Mouse (Mus musculus): ENCODE measurements around the gene Nfib. TPM values are rescaled to one million over a fixed set of nuclear protein-coding genes. Genes with fewer than 3 reads are reported as not detected.

The Nfib gene
- total RNA-seq, 4 experiments from 2014 or later = 86.8 to 108 (median 98.2) TPM

DNA sequence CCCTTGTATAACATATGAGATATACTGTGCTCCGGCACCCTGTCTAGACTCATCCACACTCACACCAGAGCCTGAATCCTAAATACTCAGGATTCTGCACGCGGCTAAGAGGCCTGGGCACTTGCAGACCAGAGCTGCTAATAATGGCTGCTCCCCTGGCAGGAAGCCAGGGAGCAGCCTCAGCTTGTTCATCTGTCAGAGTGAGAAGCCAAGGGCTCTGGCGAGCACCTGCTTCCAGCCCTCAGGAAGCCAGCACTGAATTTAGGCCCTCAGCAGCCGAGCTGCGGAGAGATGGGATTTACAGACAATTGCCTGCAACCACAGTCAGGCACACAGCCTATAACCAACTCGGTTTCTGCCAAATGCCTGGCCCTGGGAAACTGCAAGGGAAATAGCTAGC, 15.3 kb downstream of the Nfib start:
- DNase-seq = no peak

GRCm38 (mm10) chr4:82686037-82686436, 19.5 kb downstream of the Nfib start:
- no peak for DNase-seq

- DNase-seq = no peak
Observed at GRCm38 (mm10) chr4:82684088-82684715, 21.3 kb downstream of the Nfib start.

DNA sequence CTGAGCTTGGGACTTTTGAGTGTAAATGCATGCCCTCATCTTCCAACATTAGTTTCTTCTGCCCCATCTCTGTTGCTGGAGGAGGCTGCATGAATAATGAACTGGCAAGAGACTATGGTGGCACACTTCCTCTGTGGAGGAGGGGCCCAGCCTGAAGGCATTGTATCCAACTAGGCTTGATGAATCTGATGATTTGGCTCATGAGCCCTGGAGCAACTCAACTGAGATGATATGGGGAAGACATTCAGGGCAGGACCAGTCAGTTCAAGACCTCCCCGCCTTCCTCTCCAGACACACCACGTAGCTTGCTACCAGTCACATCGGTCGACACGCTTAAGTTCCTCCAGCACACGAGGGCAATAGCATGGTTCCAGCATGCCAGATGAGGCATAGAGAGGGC, 22.0 kb downstream of the Nfib start:
- DNase-seq = no peak

GRCm38 (mm10) chr4:82676104-82676503, 29.4 kb downstream of the Nfib start:
- no peak for DNase-seq

GRCm38 (mm10) chr4:82667271-82667872, 38.2 kb downstream of the Nfib start:
- no peak for DNase-seq

DNA sequence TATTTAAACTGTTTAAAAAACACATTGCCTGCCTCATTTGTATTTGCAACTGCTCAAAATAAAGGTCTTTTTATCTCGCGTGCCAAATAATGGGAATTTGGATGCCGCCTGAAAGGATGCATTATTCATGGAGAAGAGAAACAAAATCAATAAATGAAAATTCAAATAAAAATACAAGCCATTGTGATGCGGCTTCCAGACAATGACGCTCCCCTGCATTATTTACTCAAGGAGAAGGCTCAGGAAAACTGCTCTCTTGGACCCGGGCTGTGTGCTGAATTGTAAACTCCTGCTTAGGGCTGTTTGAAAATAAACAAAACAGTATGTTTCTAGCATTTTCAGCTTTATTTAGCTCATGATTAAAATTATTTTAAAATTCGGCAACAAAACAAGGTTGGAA, 41.1 kb downstream of the Nfib start:
- DNase-seq = no peak

- no peak for DNase-seq
Observed at GRCm38 (mm10) chr4:82663749-82664381, 41.7 kb downstream of the Nfib start.

DNA sequence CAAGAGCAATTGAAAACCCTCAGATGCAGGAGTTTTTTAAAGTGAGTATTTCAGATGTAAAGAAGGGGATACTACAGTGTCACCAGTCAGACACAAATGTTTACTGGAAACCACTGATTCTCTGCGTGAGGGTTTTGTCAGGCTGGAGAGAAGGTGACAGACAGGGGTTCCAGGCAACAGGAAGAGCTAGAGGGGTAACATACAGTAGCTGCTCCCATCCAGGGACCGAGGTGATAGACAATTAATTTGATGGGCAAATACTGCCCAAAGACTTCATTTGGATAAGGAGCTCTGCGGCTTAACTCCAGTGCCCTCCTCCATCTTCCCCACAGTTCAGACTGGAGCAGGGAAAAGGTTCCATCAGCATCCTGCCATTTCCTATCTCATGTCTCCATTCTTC, 42.9 kb downstream of the Nfib start:
- DNase-seq = no peak

GRCm38 (mm10) chr4:82662222-82662621, 43.3 kb downstream of the Nfib start:
- no peak for DNase-seq

DNA sequence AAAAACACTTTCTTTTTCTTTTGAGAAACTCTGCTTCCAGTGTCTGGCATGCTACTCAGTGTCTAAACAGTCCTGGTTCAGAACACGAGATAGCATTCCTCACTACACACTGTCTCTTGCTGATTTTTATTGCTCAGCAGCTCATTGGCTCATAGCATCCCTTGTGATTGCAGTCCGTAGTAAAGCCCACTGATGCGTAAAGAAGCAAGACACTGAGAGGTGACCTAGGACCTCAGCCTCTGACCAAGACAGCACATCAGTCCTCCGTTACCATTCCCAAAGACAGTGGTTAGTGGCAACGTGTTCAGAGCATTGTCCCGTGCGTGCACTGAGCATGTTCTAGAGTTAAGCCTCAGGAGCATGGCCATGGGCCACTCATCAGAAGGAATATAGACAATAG, 44.3 kb downstream of the Nfib start:
- DNase-seq = no peak

GRCm38 (mm10) chr4:82645679-82646078, 59.9 kb downstream of the Nfib start:
- no peak for DNase-seq

DNA sequence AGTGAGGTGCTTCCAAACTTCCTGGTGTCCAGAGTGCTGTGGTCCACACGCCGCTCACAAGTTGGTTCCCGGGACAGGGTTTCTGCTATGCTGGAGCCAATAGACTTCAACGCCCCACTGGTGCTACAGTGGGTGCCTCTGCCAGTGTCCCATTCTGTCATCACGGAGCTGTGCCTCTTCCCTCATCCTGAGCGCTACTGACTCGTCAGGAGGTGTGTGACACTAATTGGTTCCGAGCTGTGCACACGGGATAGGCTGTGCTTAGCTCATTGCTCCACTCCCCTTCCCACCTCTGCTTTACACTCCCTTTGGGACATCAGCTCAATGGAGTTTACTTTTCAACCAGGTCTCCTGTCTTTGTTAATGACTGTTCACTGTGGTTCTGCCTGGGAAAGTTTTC, 60.8 kb downstream of the Nfib start:
- DNase-seq = no peak

DNA sequence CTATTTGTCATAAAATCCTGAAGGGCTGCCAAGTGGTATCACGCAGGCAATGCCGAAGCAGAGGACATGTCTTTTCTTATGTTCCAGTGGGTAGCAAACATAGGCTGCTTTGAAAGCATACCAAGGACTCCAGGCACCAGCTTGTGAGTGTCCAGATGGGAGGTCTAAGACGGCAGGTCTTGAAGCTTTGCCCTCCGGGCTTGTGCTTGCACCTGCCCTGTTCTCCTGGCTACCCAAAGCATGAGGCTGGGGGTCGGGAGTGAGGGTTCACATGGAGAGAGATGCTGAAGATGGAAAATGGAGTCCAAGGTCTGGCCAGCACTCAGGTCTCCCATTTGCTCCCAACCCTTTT, 61.8 kb downstream of the Nfib start:
- no peak for DNase-seq

- DNase-seq = no peak
Observed at GRCm38 (mm10) chr4:82643022-82643733, 62.4 kb downstream of the Nfib start.

DNA sequence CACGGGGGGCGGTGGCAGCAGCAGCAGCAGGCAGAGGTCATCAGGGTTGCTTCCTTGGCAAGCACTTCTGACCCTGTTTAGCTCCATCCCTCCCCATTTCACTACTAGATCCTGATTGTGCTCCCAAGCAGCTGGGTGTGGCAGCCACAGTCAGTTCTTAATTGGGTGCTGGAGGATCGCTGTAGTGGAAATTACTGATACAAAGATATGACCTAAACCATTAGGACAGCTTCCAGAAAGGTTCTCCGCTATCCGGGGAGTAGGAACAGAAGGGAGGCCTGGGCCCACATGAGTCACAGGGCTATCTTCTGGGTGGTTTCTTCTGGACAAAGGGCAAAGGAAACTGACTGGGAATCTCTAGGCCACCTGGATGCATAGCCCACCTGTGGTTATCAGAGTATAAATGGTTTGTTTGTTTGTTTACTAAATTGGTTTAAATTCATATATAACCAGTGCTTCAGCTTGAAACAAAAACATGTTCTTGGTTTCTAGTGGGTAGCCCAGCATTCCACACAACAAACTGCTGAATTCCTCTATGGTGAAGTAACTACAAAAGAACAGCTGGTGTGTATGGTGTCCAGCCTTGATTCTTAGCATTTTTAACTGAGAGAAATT, 64.4 kb downstream of the Nfib start:
- DNase-seq = no peak

- DNase-seq = no peak
Observed at GRCm38 (mm10) chr4:82638251-82638650, 67.3 kb downstream of the Nfib start.

GRCm38 (mm10) chr4:82637633-82638032, 67.9 kb downstream of the Nfib start:
- DNase-seq = no peak

- DNase-seq = no peak
Observed at GRCm38 (mm10) chr4:82636658-82637057, 68.9 kb downstream of the Nfib start.

- DNase-seq = no peak
Observed at GRCm38 (mm10) chr4:82635881-82636280, 69.7 kb downstream of the Nfib start.

DNA sequence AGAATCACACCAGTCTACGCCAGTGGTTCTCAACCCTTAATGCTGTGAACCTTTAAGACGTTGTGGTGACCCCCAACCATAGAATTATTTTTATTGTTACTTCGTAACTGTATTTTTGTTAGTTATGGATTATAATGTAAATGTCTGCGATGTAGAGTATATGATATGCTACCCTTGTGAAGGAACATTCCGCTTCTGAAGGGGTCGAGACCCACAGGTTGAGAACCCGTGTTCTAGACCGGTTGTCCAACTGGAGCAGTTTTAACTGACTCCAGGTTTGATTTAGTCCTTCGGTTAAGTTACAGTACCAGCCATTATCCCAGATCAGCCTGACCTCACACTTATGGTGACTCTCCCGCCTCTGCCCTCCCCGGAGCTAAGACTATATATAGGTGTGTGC, 70.4 kb downstream of the Nfib start:
- no peak for DNase-seq

- no peak for DNase-seq
Observed at GRCm38 (mm10) chr4:82634365-82634764, 71.2 kb downstream of the Nfib start.
